Mouse (Mus musculus) heart, adult 9 months (tissue): Measurements from ENCODE around the gene Rfx8.
A peak's percentile ranks its signal among the peaks of the same experiment; 100 is the strongest.

ENCODE experiments used
- DNase-seq, 2 experiments: peaks; one replicate each; pipeline ENCODE4 v3.0.0; 2022; ENCODE audit warnings: low spot score in 2 of 2

Gene Rfx8

DNA sequence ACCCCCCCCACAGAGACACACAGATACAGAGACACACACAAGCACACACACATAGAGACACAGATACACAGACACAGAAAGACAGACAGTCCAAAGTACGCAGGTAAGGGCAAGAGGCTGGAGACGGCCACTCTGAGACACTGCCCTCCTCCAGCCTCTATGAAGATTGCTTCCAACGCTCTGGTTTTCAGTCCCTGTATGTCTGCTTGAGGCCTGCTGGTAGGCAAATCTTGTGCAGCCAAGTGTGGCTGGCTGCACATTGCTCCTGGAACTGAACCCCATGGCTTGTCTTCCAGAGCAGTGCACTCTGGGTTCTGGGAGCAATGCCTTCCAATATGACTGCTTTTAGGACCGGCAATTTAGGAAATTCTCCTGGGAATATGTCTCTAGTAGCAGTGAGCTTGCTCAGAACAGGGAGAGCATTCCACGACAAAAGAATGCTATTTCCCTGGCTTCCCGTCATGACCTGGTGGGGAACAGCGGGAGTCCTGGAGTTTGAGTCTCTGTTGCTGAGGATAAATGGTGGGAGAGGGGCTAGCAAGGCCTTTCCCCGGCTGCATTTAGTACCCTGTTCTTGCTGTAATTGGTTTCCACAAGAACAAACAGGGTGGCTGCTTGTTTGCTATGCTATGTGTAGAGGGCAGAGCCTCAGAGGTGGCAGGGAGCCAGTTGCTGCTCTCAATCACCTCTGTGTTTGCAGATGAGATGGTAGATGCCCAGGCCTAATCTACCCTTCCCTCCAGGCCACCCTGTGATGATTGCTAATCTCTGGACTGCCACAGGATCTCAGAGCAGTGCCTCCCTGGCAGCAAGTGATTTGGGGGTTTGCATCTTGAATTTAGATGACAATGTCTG lies 74.7 kb downstream of the Rfx8 start:
- DNase-seq, result peak in 1 of 2 experiments; percentile 4

GRCm38 (mm10) chr1:39644333-39644732 lies 76.5 kb downstream of the Rfx8 start:
- no peak for DNase-seq

- no peak for DNase-seq
These were observed 79.1 kb downstream of the Rfx8 start for GRCm38 (mm10) chr1:39641667-39642066.

GRCm38 (mm10) chr1:39637139-39637538 lies 83.7 kb downstream of the Rfx8 start:
- DNase-seq, result no peak

- DNase-seq, result no peak
These were observed 84.1 kb downstream of the Rfx8 start for GRCm38 (mm10) chr1:39636660-39637059.

DNA sequence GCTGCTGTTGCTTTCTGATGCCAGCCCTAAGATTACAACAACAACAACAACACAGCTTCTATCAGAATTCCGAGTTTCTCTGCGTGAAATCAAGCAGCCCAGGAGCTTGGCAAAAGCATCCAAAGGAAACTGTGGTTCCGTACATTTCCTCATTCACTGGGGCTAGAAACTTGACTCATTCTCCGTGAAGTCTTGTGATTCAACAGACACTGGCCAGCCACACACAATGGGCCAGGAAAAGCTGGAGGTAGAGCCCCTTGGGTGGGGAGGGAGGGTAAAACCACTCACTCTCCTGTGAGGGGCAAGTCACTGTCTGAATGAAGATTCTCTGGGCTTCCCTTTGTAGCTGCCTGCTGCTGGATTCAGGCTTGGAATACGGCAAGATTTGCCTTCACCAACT lies 84.6 kb downstream of the Rfx8 start:
- no peak for DNase-seq

GRCm38 (mm10) chr1:39628606-39629005 lies 92.2 kb downstream of the Rfx8 start:
- no peak for DNase-seq

DNA sequence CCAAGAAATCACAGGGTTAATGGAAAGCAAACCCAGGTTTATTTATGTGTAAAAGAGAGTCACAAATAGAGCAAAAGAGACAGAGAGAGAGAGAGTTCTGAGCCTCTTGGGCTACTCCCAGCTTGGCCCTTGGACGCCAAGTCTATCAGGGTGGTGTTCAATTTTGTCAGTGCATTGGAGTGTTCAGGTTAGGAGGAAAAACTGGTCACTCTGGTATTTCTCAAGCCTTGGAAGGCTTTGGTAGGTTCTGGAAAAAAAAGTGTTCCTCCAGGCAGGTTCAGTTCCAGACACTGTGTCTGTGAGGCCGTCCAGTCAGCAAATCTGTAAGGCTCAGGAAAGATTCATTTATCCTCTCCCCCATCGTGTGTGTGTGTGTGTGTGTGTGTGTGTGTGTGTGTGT lies 95.3 kb downstream of the Rfx8 start:
- DNase-seq, result no peak

DNA sequence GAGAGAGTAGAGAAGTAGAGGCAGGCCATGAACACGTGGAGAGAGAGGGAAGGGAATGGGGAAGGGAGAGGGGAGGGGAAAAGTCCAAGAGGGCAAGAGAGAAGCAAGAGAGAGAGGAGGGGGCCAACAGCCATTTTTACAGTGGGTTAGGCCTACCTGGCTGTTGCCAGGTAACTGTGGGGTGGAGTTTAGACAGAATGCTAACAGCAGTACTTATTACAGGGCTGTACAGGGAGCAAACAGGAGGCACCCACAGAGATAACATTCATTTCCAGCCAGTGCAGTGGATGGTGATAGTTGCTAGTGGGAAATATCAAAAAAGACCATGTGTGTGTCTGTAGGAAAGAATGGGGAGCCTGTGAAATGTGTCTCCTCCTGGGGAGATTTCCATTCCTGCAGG lies 97.1 kb downstream of the Rfx8 start:
- no peak for DNase-seq

DNA sequence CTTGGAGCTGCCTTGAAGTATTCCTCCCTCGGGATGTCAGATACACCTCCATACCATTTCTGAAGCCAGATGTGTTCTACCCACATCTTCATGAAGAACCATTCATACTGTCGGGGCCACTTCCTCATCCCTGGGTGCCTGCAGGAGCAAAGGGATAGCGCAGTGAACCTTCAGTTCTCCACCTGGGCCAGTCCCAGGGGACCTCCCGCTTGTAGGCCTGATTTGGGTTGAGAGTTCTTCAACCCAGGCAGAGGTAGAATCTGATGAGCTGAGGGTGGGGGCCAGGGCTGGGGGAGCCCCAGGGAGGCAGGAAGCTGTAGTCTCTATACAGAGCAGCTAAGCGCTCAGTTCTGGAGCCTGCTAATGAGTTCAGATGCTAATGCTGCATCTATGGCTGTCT lies 97.7 kb downstream of the Rfx8 start:
- no peak for DNase-seq

DNA sequence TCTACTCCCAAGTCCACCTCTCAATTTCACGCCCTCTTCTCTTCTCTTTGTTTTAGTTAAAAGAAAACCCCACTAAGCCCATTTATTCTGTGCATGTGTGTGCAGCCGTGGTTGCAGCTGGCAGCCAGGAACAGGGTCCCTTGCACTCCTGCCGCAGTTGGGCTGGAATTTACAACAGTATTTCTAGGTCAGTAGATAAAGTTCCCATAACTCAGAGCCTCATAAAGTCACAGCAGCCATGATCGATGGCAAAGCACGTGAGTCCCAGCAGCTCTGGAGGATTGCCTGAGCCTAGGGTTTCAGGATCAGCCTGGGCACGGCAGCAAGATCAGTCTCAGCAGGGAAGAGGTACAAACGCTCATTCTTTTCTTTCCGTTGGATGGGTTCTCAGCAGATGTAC lies 102.3 kb downstream of the Rfx8 start:
- no peak for DNase-seq

- DNase-seq, result no peak
These were observed 105.3 kb downstream of the Rfx8 start for GRCm38 (mm10) chr1:39615526-39615925.
